Mouse (Mus musculus) right cerebral cortex, postnatal 14 days (tissue): ENCODE data around the gene Cby3.

Source experiments
- DNase-seq: peaks from one replicate; pipeline ENCODE4 v3.0.0; 2022

The Cby3 gene

DNA sequence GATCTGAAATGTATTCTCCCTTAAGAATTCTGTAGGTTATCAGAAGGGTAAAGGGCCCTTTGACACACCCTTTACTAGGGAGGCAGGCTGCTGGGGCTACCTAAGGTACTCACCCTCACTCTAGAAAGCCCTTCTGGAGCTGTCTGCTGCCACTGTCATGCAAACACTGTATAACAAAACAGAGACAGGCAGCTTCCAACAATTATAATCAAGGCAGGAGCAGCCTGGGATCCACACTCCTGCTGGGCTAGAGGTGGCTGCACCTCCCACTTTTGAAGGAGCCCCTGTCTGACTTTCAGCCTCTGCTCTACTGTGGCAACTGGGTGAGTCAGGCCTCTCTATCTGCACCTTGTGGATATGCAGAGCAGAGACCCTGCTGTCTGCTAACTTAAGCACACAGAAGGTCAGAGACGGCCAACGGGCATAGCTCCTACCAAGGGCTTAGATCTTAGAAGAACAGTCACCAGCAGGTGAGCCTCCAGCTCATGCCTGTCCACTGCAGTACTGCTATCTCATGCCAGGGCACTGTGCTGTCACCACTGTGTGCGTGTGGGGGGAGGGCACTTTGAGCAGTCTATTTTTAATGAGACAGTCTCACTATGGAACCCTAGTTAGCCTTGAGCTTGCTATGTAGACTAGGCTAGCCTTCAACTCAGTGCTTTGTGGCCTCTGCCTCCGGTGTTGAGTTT, 37.2 kb downstream of the Cby3 start:
- no peak for DNase-seq

DNA sequence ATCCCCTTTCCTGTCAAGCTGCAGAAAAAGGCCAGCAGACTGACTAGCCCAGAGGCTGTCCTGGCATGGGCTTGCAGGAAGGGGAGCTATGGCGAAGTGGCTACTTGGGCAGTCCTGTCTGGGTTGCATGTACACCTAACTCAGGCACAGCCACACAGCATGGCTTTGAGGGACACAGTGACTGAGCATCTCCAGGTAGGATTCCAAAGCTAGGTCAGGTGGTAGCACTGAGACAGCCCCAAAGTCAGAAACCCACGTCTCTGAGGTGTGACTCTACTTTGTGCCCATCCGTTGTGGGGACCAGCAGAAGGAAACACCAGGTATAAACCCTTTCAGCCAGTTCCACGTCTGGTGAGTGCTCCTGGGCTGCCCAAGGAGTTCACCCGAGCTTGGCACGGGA, 39.0 kb downstream of the Cby3 start:
- DNase-seq: no peak

DNA sequence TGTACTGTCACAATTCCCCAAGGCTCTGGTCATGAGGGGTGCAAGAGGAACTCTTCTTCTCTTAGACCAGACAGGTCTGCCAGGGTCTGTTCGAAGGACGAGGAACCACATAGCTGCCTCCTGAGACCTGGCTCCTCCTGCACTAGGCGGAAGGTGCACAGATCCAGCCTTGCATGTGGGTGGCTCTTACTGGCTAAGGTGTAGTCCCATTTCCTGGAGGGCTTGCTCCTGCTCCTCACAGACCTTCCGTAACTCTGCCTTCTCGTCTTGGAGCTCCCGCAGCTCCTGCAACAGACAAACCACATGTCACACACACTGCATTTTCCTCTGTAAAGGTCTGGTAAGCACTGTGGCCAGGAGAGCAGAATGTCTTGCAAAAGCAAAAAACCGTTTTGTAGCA, 40.5 kb downstream of the Cby3 start:
- no peak for DNase-seq

DNA sequence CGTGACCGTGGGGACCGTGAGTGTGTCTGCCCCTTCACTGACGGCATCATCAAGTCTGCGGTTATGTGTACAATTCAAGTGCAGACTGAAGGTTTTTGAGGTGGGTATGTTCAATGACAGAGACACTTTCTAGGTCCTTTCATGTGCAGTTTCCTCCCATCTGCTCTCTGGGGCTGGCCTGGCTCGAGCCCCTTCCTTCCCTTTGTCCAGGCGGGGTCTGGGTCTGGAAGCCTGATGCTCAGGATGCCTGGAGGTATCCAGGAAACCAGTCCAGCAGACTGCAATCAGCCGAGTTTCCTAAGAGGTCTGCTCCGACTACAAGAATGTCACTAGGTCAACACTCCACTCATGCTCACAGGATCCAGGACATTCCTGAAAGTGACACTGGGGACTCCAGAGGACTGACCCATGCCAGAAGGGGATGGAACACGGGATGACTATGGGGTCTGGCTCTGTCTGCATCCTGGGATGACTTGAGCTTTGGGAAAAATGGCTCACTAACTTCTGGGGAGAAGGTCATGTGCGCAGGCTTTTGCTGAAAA, 42.6 kb downstream of the Cby3 start:
- DNase-seq: no peak

DNA sequence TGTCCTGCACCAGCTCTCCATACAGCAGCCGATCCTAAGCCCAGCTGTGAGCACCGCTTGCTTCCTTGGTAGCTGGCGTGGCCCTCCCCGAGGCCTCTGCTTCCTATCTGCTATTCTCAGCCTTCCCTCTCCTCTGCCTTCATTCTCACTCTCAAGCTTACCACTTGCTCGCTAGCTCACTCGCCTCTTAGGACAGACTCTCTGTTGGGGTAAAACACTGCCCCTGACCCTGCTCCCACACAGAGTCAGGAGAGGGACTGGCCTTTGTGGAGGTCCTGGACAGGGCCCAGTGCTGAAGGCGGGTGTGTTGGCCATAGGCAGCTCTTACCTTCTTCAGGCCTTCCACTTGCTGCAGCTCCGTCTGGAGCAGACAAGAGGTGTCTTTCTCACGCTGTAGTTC, 43.1 kb downstream of the Cby3 start:
- DNase-seq: no peak

DNA sequence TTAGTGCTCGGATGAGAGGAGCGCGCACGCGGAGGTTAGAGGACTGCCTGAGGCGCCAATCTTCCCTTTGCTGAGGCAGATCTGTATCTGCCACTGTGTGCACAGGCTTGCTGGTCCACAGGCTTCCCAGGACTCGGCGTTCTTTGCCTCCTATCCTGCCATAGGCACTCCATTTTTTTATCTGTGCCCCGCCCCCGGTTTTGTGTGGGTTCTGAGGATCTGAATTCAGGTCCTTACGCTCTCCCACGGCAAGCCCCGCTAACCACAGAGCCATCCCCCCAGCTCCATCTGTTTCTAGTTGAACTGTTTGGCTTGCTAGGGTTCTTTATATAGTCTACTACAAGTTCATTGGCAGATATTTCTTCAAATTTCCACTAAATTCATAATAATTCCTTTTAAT, 44.5 kb downstream of the Cby3 start:
- DNase-seq: no peak

DNA sequence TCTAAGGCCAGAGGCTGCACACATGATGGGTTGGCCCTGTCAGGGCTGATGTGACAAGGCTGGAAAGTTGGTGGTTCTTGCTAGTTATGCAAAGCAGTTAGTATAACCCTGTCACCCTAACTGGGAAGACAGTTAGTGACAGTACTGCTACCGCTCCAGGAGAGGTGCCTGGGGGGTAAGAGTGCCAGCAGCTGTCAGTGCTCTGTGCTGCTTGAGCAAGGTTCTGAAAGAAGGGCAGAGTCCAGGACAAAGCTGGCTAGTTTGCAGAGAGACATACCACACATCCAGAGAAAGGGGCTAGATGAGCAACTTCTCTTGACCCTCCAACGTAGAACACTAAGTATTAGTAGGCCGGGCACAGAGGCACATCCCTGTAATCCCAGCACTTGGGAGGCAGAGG, 48.2 kb downstream of the Cby3 start:
- DNase-seq: no peak

DNA sequence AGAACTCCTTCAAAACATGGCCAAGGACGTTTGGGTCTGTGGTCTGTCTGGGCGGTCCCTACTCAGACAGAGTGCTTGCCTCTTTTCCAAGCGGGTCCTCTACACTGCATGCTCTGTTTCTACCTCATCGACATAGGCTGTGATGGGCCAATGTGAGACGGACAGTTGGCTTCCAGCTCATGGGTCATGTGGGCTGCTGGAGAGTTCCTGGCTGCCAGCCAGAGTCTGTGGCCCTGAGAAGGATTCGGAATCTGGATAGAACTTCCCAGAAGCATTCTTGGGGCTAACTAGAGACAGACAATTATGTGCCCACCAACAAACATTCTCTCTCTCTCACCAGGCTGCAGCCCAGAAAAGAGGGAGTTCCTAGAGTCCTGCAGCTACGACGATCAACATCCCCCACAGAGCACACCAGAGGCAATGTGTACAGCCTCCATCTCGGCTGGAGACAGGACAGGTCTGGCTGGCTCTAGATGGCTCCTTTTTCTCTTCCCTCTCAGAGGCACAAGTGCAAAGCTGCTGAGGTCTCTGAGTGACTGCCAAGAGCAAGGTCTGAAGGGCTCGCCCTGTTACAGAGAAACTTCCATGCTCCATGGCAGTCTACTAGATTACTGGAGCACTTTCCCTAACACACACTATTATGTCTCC, 49.2 kb downstream of the Cby3 start:
- DNase-seq: peak; percentile 26

DNA sequence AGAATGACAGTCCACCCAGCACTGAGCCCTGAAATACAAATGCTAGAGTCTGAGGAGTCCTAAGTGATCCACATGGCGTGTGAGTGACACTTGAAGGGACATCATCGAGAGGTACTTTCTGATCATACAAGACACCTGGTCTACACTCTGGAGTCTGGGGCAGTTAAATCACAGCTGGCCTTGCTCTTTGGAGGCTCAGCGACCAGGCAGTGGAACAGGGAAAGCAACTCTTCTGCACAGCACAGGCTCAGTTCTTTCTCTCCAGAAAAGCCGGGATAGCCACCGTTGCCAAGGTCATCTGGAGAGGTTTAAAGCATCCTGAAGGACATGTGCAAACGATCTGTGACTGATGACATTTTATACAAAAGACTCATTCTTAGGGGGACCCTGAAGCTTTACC, 53.0 kb downstream of the Cby3 start:
- DNase-seq: no peak
